8 mouse cellular contexts compared by ENCODE assay signal in genomic region chr10:67095798-67096620, GRCm38 (mm10). TPM values are rescaled to one million over a fixed set of nuclear protein-coding genes. Genes with fewer than 3 reads are reported as not detected.
DNase-seq lines count a peak whose midpoint lies in the region; ATAC-seq and TF ChIP-seq lines count a peak whose summit lies in the region.

Gene Jmjd1c, plus strand, starts transcription at chr10:67096125.

- H3K9ac ChIP-seq in CH12.LX (ENCODE audit: insufficient read depth, low read depth) = peak within 1 kb of the TSS; percentile 74
- H3K9ac ChIP-seq in heart, embryonic 11.5 days (ENCODE audit: low read depth, low read length) = peak within 1 kb of the TSS; percentile 100
- peak within 1 kb of the TSS; percentile 96 for H3K9ac ChIP-seq in kidney, embryonic 15.5 days
- H3K9ac ChIP-seq in liver, adult 2 months (ENCODE audit: low read depth, low read length) = peak within 1 kb of the TSS; percentile 100
- H3K9ac ChIP-seq in stomach, embryonic 15.5 days = peak within 1 kb of the TSS; percentile 98

- in situ Hi-C loops in CH12.LX (cut with MboI; ENCODE audit: low pct_ligation_motif_present, low pct_unique_long_range_greater_than_20kb, low sequenced_read_pairs) = loop anchor here (5.0 to 25.0 kb wide), 2 partner anchors 94 to 184 kb away; no protein-coding TSS in a partner anchor

- H3K36me3 ChIP-seq in CH12.LX (replicated peaks in 1 of 2; ENCODE audit: control insufficient read depth in 1 of 2, insufficient read depth in 1 of 2, low read length in 1 of 2) = peaks cover 0 to 24% of the 10 kb centered on the region in 2 experiments
- no peaks in the 10 kb centered on the region for H3K36me3 ChIP-seq in heart, embryonic 11.5 days (ENCODE audit: control insufficient read depth, insufficient read depth, low read length)
- no peaks in the 10 kb centered on the region for H3K36me3 ChIP-seq in kidney, embryonic 15.5 days
- H3K36me3 ChIP-seq in liver, adult 2 months (ENCODE audit: control insufficient read depth, insufficient read depth, low read length) = no peaks in the 10 kb centered on the region
- H3K36me3 ChIP-seq in myocyte (ENCODE audit: control insufficient read depth, insufficient read depth) = no peaks in the 10 kb centered on the region
- H3K36me3 ChIP-seq in stomach, embryonic 15.5 days = 0 out of 2 replicates have a peak, but pooled peaks cover 3% of the 10 kb centered on the region

- peaks cover 82% of the 10 kb centered on the region for H3K79me2 ChIP-seq in CH12.LX (replicated peaks; ENCODE audit: control insufficient read depth, extremely low read depth, insufficient read depth, poor library complexity, severe bottlenecking)
- H3K79me2 ChIP-seq in liver, adult 2 months (ENCODE audit: control insufficient read depth, insufficient read depth, low read length) = peaks cover 55% of the 10 kb centered on the region
- H3K79me2 ChIP-seq in myocyte (ENCODE audit: control insufficient read depth, insufficient read depth) = peaks cover 61% of the 10 kb centered on the region

- WGBS in heart, embryonic 11.5 days (ENCODE audit: insufficient replicate concordance) = 1% methylated on average over 71 of the region's 73 CpGs
- under 1% methylated on average over 58 of the region's 73 CpGs for WGBS in kidney, embryonic 15.5 days
- WGBS in liver, adult 2 months = 2% methylated on average over 71 of the region's 73 CpGs
- WGBS in stomach, embryonic 15.5 days = 1% methylated on average over 71 of the region's 73 CpGs

- TF ChIP-seq CTCF in CH12.LX (conservative IDR thresholded peaks at IDR 0.05 in 1 of 2, IDR thresholded peaks at IDR 0.05 in 1 of 2; ENCODE audit: low read depth in 2 of 2, low read length in 2 of 2) = no peak
- TF ChIP-seq CTCF in liver, adult 2 months (IDR thresholded peaks at IDR 0.05; ENCODE audit: low read depth, low read length) = no peak

- no peak for TF ChIP-seq EP300 in CH12.LX (IDR thresholded peaks at IDR 0.05; ENCODE audit: low read length)

- H3K4me2 ChIP-seq in CH12.LX (ENCODE audit: insufficient read depth, low read depth, poor library complexity, severe bottlenecking) (peak within 1 kb of the TSS; percentile 88), myocyte (ENCODE audit: low read depth) (peak within 1 kb of the TSS; percentile 88)
- peak within 1 kb of the TSS; percentile 75 for H3K4me2 ChIP-seq in heart, embryonic 11.5 days
- peak within 1 kb of the TSS; percentile 79 for H3K4me2 ChIP-seq in kidney, embryonic 15.5 days
- H3K4me2 ChIP-seq in stomach, embryonic 15.5 days = peak within 1 kb of the TSS; percentile 68

- H3K9me3 ChIP-seq in CH12.LX (replicated peaks; ENCODE audit: low read length) = peaks cover 9% of the 10 kb centered on the region
- no peaks in the 10 kb centered on the region for H3K9me3 ChIP-seq in heart, embryonic 11.5 days (replicated peaks; ENCODE audit: control insufficient read depth, low read length)
- H3K9me3 ChIP-seq in kidney, embryonic 15.5 days (replicated peaks) = no peaks in the 10 kb centered on the region
- no peaks in the 10 kb centered on the region for H3K9me3 ChIP-seq in stomach, embryonic 15.5 days

- H3K4me3 ChIP-seq in CH12.LX (replicated peaks in 1 of 3; ENCODE audit: low read depth in 2 of 3, low read length in 2 of 3, poor library complexity in 1 of 3) (peak within 1 kb of the TSS; percentile 66 to 93 (median 87)), myocyte (peak within 1 kb of the TSS; percentile 71)
- H3K4me3 ChIP-seq in heart, embryonic 11.5 days (ENCODE audit: low read depth, low read length) = peak within 1 kb of the TSS; percentile 97
- H3K4me3 ChIP-seq in kidney, embryonic 15.5 days (replicated peaks) = peak within 1 kb of the TSS; percentile 81
- H3K4me3 ChIP-seq in liver, adult 2 months (ENCODE audit: insufficient read depth, low read depth, low read length) = peak within 1 kb of the TSS; percentile 73
- peak within 1 kb of the TSS; percentile 83 for H3K4me3 ChIP-seq in stomach, embryonic 15.5 days (replicated peaks)

- H3K27ac ChIP-seq in CH12.LX (ENCODE audit: insufficient read depth, low read depth) = peak within 1 kb of the TSS; percentile 95
- H3K27ac ChIP-seq in heart, embryonic 11.5 days (ENCODE audit: low read depth, low read length) = peak within 1 kb of the TSS; percentile 99
- peak within 1 kb of the TSS; percentile 99 for H3K27ac ChIP-seq in kidney, embryonic 15.5 days
- H3K27ac ChIP-seq in liver, adult 2 months (replicated peaks; ENCODE audit: insufficient read depth, low read depth, low read length) = peak within 1 kb of the TSS; percentile 99
- H3K27ac ChIP-seq in stomach, embryonic 15.5 days = peak within 1 kb of the TSS; percentile 99

- dilution Hi-C loops in CH12.LX (cut with MboI; ENCODE audit: extremely low pct_ligation_motif_present, extremely low pct_unique_long_range_greater_than_20kb, low sequenced_read_pairs) = no loop called here

- peaks cover 2 to 39% of the 10 kb centered on the region in 2 experiments; a peak in 3 of 4 replicates for H3K4me1 ChIP-seq in CH12.LX (ENCODE audit: control insufficient read depth in 1 of 2, insufficient read depth in 2 of 2)
- peaks cover 28% of the 10 kb centered on the region for H3K4me1 ChIP-seq in heart, embryonic 11.5 days (ENCODE audit: control insufficient read depth, insufficient read depth, low read length)
- H3K4me1 ChIP-seq in kidney, embryonic 15.5 days = peaks cover 42% of the 10 kb centered on the region
- peaks cover 33% of the 10 kb centered on the region for H3K4me1 ChIP-seq in liver, adult 2 months (ENCODE audit: control insufficient read depth, insufficient read depth, low read length)
- peaks cover 26% of the 10 kb centered on the region for H3K4me1 ChIP-seq in stomach, embryonic 15.5 days

- TF ChIP-seq POLR2A in CH12.LX (IDR thresholded peaks at IDR 0.05; ENCODE audit: low read depth, low read length) = peak; percentile 56; the same call in 1 of the 2 replicates
- peak; percentile 40; the same call in 1 of the 2 replicates for TF ChIP-seq POLR2A in liver, adult 2 months (IDR thresholded peaks at IDR 0.05; ENCODE audit: extremely low read depth, insufficient read depth, low read length)
- peak; percentile 60 for TF ChIP-seq POLR2A in myocyte (IDR thresholded peaks at IDR 0.05; ENCODE audit: insufficient read length, low read depth)

- H3K27me3 ChIP-seq in CH12.LX (replicated peaks) (no peaks in the 10 kb centered on the region), myocyte (ENCODE audit: control insufficient read depth, insufficient read depth, insufficient read length) (no peaks in the 10 kb centered on the region)
- no peaks in the 10 kb centered on the region for H3K27me3 ChIP-seq in heart, embryonic 11.5 days (ENCODE audit: control insufficient read depth, insufficient read depth, low read length)
- H3K27me3 ChIP-seq in kidney, embryonic 15.5 days = no peaks in the 10 kb centered on the region
- H3K27me3 ChIP-seq in liver, adult 2 months (ENCODE audit: control insufficient read depth, insufficient read depth, low read length) = no peaks in the 10 kb centered on the region
- H3K27me3 ChIP-seq in stomach, embryonic 15.5 days (replicated peaks) = no peaks in the 10 kb centered on the region

- H3ac ChIP-seq in myocyte (ENCODE audit: control insufficient read depth, insufficient read length) = peak within 1 kb of the TSS; percentile 87

- DNase-seq in CH12.LX (ENCODE audit: extremely low read depth) = peak; percentile 61
- DNase-seq in brain, embryonic 18.5 days (ENCODE audit: low read depth, low spot score) = peak; percentile 73
- DNase-seq in liver, adult 2 months (ENCODE audit: extremely low read depth, low read depth, low spot score) = peak; percentile 65

- TF ChIP-seq RAD21 in CH12.LX (IDR thresholded peaks at IDR 0.05; ENCODE audit: low read depth, low read length) = no peak

- ATAC-seq in erythroid progenitor cell, adult 5-6 weeks (replicated peaks; ENCODE audit: low FRiP score, poor library complexity, severe bottlenecking) = peak; percentile 45; the same call in 1 of the 2 replicates
- peak; percentile 85 for ATAC-seq in heart, embryonic 11.5 days (replicated peaks; ENCODE audit: insufficient number of reproducible peaks, low FRiP score, low TSS enrichment)
- peak; percentile 84 for ATAC-seq in kidney, embryonic 15.5 days (replicated peaks; ENCODE audit: low FRiP score)
- peak; percentile 87 for ATAC-seq in stomach, embryonic 15.5 days (ENCODE audit: insufficient read depth, low FRiP score, low read depth)

TF ChIP-seq in CH12.LX, 34 proteins besides CTCF, POLR2A, EP300 and RAD21 (continues in another document):
- TF ChIP-seq CHD2 (IDR thresholded peaks at IDR 0.05; ENCODE audit: low read length) (no peak), JUN (IDR thresholded peaks at IDR 0.05; ENCODE audit: insufficient read depth, low read depth, low read length) (no peak), MYC (IDR thresholded peaks at IDR 0.05; ENCODE audit: low read depth, low read length) (0 out of 2 replicates have a peak, but pooled peaks have one; percentile 20), NELFE (IDR thresholded peaks at IDR 0.05; ENCODE audit: low read depth, low read length) (0 out of 2 replicates have a peak, but pooled peaks have one; percentile 16), MAZ (IDR thresholded peaks at IDR 0.05; ENCODE audit: low read depth, low read length) (no peak), MXI1 (IDR thresholded peaks at IDR 0.05; ENCODE audit: low read depth, low read length) (peak; percentile 94)

TF ChIP-seq in myocyte, 11 proteins besides CTCF, POLR2A, EP300 and RAD21 (continues in another document):
- TF ChIP-seq E2F4 (IDR thresholded peaks at IDR 0.05; ENCODE audit: insufficient read depth) (peak; percentile 51), MAX (IDR thresholded peaks at IDR 0.05; ENCODE audit: low read depth) (no peak), TCF3 (IDR thresholded peaks at IDR 0.05; ENCODE audit: insufficient read length, low read depth) (no peak), SRF (IDR thresholded peaks at IDR 0.05; ENCODE audit: control insufficient read depth, insufficient read length, low read depth) (no peak), MYOG (IDR thresholded peaks at IDR 0.05; ENCODE audit: control insufficient read depth in 1 of 3, insufficient read depth in 1 of 3, insufficient read length in 2 of 3, low read depth in 2 of 3) (no peak), CEBPB (IDR thresholded peaks at IDR 0.05; ENCODE audit: insufficient read depth, poor library complexity, severe bottlenecking) (no peak), REST (IDR thresholded peaks at IDR 0.05; ENCODE audit: insufficient read depth, insufficient read length) (no peak)

RNA-seq across cellular contexts. Expression of gene Jmjd1c, which starts in this region (rescaled TPM):
- total RNA-seq in CH12.LX (2012; rRNA removed) (41.2 and 41.6 TPM in 2 replicates), CH12.LX (2014; rRNA removed) (41.2 and 41.4 TPM in 2 replicates)
- polyA plus RNA-seq in CH12.LX (2012; ENCODE audit: insufficient read length, low read depth) (40.9 and 50.1 TPM in 2 replicates), myocyte (2012; fragmentation: generic; extraction: Trizol) (5.6 TPM)
- total RNA-seq in erythroid progenitor cell, adult 5-6 weeks (2015; ENCODE audit: low replicate concordance) = 33.5 and 37.1 TPM in 2 replicates
- total RNA-seq in erythroid progenitor cell, adult 5-6 weeks (2017; ENCODE audit: low replicate concordance) = 19.8 and 26.1 TPM in 2 replicates
- 31.7 and 39.5 TPM in 2 replicates for polyA plus RNA-seq in heart, embryonic 11.5 days (2014; fragmentation: Nextera tagmentation; extraction: Ambion mirVana)
- 38.0 and 42.6 TPM in 2 replicates for polyA plus RNA-seq in kidney, embryonic 15.5 days (2015; fragmentation: Nextera tagmentation; extraction: Ambion mirVana)
- 44.8 and 48.3 TPM in 2 replicates for total RNA-seq in liver, adult 2 months (2014; rRNA removed)
- polyA plus RNA-seq in liver, adult 2 months (2012; rRNA removed) = 5.7 and 5.8 TPM in 2 replicates
- polyA plus RNA-seq in stomach, embryonic 15.5 days (2015; fragmentation: Nextera tagmentation; extraction: Ambion mirVana) = 39.6 and 40.3 TPM in 2 replicates

Comparison
In these comparisons a context has a peak if more than half of its experiments do, and no peak if none do; other contexts are left out.
1. Peak in every context shown above with its lines: DNase-seq, ATAC-seq, H3K4me3 ChIP-seq and H3K27ac ChIP-seq.